Mouse (Mus musculus) olfactory bulb, adult 2 months (tissue): Measurements from ENCODE around the gene Spint2.

Experiments
- CTCF ChIP-seq: fragments of 200-500 bp; IDR thresholded peaks from 2 replicates; pipeline ENCODE4 v1.5.1; 2012; ENCODE audit warnings: low read depth, mild to moderate bottlenecking, low read length, moderate library complexity; ENCODE audit not compliant: insufficient read depth
- POLR2A ChIP-seq: fragments of 200-500 bp; IDR thresholded peaks from 2 replicates; pipeline ENCODE4 v1.6.1; 2012; ENCODE audit warnings: mild to moderate bottlenecking, low read depth, low read length, moderate library complexity; ENCODE audit not compliant: insufficient read depth

DNA sequence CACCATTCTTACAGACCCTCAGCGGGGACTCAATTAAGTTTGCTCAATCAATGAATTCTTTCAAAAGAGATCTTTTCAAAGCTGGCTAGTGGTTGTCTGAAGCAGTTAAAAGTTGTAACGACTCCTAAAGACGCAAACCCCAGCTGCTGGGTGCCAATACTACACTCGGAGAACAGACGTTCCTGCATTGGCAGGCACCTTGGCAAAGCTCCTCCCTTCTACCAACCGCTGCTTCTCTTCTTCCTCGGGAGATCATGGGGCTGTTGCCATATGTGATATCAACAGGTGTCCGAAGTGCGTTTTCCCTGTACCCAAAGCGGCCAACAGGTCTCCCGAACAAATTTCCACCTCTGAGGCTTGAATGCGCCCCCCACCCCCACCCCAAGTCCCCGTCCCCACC lies 911 bp downstream of the Spint2 start:
- TF ChIP-seq CTCF (no peak), POLR2A (no peak)
